Mouse (Mus musculus) CH12.LX (cell line): Measurements from ENCODE around the gene Chrm4.

Experiments
- CHD2 ChIP-seq: IDR thresholded peaks from 2 replicates; pipeline ENCODE4 v1.6.1; 2011; ENCODE audit warnings: low read length, improper control_type of control experiment
- CTCF ChIP-seq, 2 experiments: IDR thresholded peaks in 1 of 2; conservative IDR thresholded peaks in 1 of 2; 2 replicates each; pipeline ENCODE4 v1.5.1; 2011 to 2012; ENCODE audit warnings: low read depth in 2 of 2, low read length in 2 of 2, improper control_type of control experiment in 1 of 2, inconsistent platforms in 1 of 2, mild to moderate bottlenecking in 1 of 2, moderate library complexity in 1 of 2
- MAX ChIP-seq: IDR thresholded peaks from 2 replicates; pipeline ENCODE4 v1.6.1; 2011; ENCODE audit warnings: low read length, improper control_type of control experiment
- POLR2A ChIP-seq: IDR thresholded peaks from 2 replicates; pipeline ENCODE4 v1.6.1; 2011; ENCODE audit warnings: low read depth, mild to moderate bottlenecking, improper control_type of control experiment, low read length
- RAD21 ChIP-seq: IDR thresholded peaks from 2 replicates; pipeline ENCODE4 v1.6.1; 2011; ENCODE audit warnings: low read depth, mild to moderate bottlenecking, low read length, improper control_type of control experiment, moderate library complexity
- RCOR1 ChIP-seq: conservative IDR thresholded peaks from 2 replicates; pipeline ENCODE4 v1.6.1; 2012; ENCODE audit warnings: low read depth, mild to moderate bottlenecking, inconsistent platforms, low read length, improper control_type of control experiment
- TCF12 ChIP-seq: IDR thresholded peaks from 2 replicates; pipeline ENCODE4 v1.6.1; 2014; ENCODE audit warnings: low read depth, mild to moderate bottlenecking, inconsistent platforms, low read length, improper control_type of control experiment
- USF1 ChIP-seq: IDR thresholded peaks from 2 replicates; pipeline ENCODE4 v1.6.1; 2014; ENCODE audit warnings: low read depth, mild to moderate bottlenecking, inconsistent platforms, low read length, improper control_type of control experiment
- ZC3H11A ChIP-seq: IDR thresholded peaks from 2 replicates; pipeline ENCODE4 v1.6.1; 2012; ENCODE audit warnings: low read depth, mild to moderate bottlenecking, inconsistent platforms, low read length, improper control_type of control experiment

DNA sequence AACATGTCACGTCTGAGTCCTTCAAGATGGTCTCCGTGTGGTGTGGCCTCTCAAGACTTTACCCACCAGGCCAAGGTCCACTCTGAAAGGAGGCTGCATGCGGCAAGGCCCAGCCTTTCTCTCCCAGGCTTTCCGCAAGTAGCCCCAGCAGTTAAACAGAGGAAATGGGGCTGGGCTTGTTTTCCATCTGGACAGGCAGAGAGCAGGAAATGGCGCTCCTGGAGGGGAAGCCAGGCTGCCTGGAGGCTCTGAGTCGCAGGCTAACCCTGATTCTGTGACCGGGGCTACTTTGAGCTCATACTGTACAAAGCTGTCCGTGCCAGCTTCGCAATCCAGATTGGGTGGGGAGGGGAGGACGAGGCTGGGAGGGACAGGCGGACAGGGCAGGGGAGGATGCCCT lies 40.9 kb downstream of the Chrm4 start:
- no peak for TF ChIP-seq TCF12
- TF ChIP-seq USF1 = no peak
- no peak for TF ChIP-seq POLR2A
- TF ChIP-seq CTCF (conservative IDR thresholded peaks at IDR 0.05 in 1 of 2, IDR thresholded peaks at IDR 0.05 in 1 of 2; ENCODE audit: low read depth in 2 of 2, low read length in 2 of 2) = no peak
- no peak for TF ChIP-seq CHD2
- TF ChIP-seq RCOR1 = no peak
- no peak for TF ChIP-seq ZC3H11A
- no peak for TF ChIP-seq MAX
- no peak for TF ChIP-seq RAD21
